Mouse (Mus musculus): Measurements from ENCODE around the gene Sprr2a2. TPM values are rescaled to one million over a fixed set of nuclear protein-coding genes. Genes with fewer than 3 reads are reported as not detected.
"Not testable (repeated sequence)": the region's sequence is repeated elsewhere in the genome, so short reads cannot be mapped to it uniquely, and the experiment has no call there.

Gene Sprr2a2
- polyA plus RNA-seq (2012; ENCODE audit: insufficient read depth, insufficient read length, missing spikeins): not detected in 2 replicates

DNA sequence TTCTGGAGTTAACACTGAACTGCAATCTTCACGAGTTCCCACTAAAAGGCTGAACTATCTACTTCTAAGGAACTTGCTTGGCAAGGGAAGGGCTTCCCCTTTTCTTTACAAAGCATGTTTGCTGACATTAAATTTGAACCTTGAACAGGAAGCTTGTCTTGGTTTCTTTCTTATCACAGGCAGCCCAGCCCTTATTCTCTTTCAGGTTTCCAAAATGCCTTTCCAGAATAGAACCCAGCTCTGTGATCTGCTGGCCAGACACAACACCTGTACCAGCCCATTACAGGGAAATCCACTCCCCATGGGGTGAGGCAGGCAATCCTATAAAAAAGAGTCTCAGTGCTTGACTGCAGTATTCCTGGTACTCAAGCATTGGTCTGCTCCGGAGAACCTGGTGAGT, at the start of gene Sprr2a2, which contains the start of gene Sprr2a1:
Sprr2a2 (plus strand) TSS at position 352 of the 400 bp plus-strand sequence.
Sprr2a1 (plus strand) TSS at position 231 of the 400 bp plus-strand sequence.
- not testable (repeated sequence) for H3K27ac ChIP-seq (ENCODE audit: insufficient read depth, low read depth, low read length); H3K4me1 ChIP-seq (ENCODE audit: control insufficient read depth, insufficient read depth, low read length); H3K4me3 ChIP-seq (ENCODE audit: insufficient read depth, low read length)

GRCm38 (mm10) chr3:92169847-92170246, 45.9 kb upstream of the Sprr2a2 start:
- Histone ChIP-seq H3K4me1 (ENCODE audit: control insufficient read depth, insufficient read depth, low read length) (no peaks in the 10 kb centered on the region), H3K4me3 (ENCODE audit: insufficient read depth, low read length) (no peak overlapping the region), H3K27ac (ENCODE audit: insufficient read depth, low read depth, low read length) (no peak overlapping the region)
- TF ChIP-seq CTCF (IDR thresholded peaks at IDR 0.05; ENCODE audit: low read depth, low read length) (no peak), POLR2A (IDR thresholded peaks at IDR 0.05; ENCODE audit: borderline replicate concordance, low read depth, low read length) (no peak)

DNA sequence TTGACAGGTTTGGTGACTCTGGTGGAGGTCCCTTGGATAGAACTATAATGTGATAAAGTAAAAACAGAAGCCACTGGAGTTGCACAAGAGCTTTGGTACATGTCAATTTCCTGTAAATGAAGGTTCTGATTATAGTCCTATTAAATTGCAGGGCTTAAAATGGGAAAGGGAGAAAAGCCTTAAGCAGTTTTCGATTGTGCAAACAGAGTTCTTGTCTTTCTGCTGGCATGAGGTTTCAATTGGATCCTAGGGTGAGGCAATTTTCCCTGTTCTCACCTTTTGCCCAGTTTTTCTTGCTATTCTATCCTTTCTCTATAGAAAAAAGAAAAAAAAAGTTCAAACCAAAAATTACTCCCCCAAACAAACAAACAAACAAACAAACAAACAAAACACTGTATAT, 38.8 kb upstream of the Sprr2a2 start:
- TF ChIP-seq POLR2A (IDR thresholded peaks at IDR 0.05; ENCODE audit: borderline replicate concordance, low read depth, low read length) (no peak), CTCF (IDR thresholded peaks at IDR 0.05; ENCODE audit: low read depth, low read length) (no peak)
- no peaks in the 10 kb centered on the region for H3K4me1 ChIP-seq (ENCODE audit: control insufficient read depth, insufficient read depth, low read length)
- H3K4me3 ChIP-seq (ENCODE audit: insufficient read depth, low read length): no peak overlapping the region
- no peak overlapping the region for H3K27ac ChIP-seq (ENCODE audit: insufficient read depth, low read depth, low read length)

DNA sequence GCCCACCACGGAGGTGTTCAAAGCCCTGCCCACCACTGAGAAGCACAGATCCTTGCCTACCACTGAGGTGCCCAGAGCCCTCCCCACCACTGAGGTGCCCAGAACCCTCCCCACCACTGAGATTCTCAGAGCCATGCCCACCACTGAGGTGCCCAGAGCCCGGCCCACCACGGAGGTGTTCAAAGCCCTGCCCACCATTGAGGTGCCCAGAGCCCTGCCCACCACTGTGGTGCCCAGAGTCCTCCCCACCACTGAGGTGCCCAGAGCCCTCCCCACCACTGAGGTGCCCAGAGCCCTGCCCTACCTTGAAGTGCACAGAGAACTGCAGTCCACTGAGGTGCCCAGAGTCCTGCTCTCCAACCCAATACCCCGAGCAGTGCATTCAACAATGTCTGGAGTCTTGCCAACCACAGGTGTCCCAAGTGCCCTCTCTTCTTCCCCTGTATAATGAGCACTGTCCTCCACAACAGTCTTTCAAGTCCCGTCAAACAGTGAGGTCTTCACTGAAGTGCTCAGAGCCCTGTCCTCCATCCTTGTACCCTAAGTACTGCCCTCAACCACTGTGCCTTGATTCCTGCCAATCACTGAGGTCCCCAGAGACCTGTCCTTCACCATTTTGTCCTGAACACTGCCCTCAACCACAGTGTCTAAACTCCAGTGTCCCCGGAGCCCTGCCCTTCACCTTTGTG, 20.1 kb upstream of the Sprr2a2 start:
- Histone ChIP-seq H3K27ac (ENCODE audit: insufficient read depth, low read depth, low read length) (no peak overlapping the region), H3K4me3 (ENCODE audit: insufficient read depth, low read length) (no peak overlapping the region), H3K4me1 (ENCODE audit: control insufficient read depth, insufficient read depth, low read length) (no peaks in the 10 kb centered on the region)
- TF ChIP-seq POLR2A (IDR thresholded peaks at IDR 0.05; ENCODE audit: borderline replicate concordance, low read depth, low read length) (no peak), CTCF (IDR thresholded peaks at IDR 0.05; ENCODE audit: low read depth, low read length) (no peak)

GRCm38 (mm10) chr3:92211133-92211925, 4.4 kb upstream of the Sprr2a2 start:
- not testable (repeated sequence) for H3K4me3 ChIP-seq (ENCODE audit: insufficient read depth, low read length); H3K27ac ChIP-seq (ENCODE audit: insufficient read depth, low read depth, low read length)

GRCm38 (mm10) chr3:92212059-92212458, 3.7 kb upstream of the Sprr2a2 start:
- not testable (repeated sequence) for H3K4me1 ChIP-seq (ENCODE audit: control insufficient read depth, insufficient read depth, low read length); H3K4me3 ChIP-seq (ENCODE audit: insufficient read depth, low read length); H3K27ac ChIP-seq (ENCODE audit: insufficient read depth, low read depth, low read length)

More at GRCm38 (mm10) chr3:92211133-92211925, 4.4 kb upstream of the Sprr2a2 start:
- H3K4me1 ChIP-seq (ENCODE audit: control insufficient read depth, insufficient read depth, low read length): not testable (repeated sequence)

- not testable (repeated sequence) for H3K4me3 ChIP-seq (ENCODE audit: insufficient read depth, low read length); H3K27ac ChIP-seq (ENCODE audit: insufficient read depth, low read depth, low read length); H3K4me1 ChIP-seq (ENCODE audit: control insufficient read depth, insufficient read depth, low read length)
Measured at GRCm38 (mm10) chr3:92213651-92214050, 2.1 kb upstream of the Sprr2a2 start.

DNA sequence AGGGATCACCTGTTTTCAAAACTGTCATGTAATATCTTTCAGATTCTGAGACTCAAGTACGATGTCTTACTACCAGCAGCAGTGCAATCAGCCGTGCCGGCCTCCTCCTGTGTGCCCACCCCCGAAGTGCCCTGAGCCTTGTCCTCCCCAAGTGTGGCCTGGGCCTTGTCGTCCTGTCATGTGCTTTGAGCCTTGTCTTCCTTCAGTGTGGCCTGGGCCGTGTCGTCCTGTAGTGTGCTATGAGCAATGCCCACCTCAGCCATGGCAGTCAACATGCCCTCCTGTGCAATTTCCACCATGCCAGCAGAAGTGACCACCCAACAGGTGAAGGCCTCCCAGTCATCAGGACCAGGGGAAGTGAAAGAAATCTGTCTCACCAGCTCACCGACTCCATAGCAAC, 3.3 kb downstream of the Sprr2a2 start:
- not testable (repeated sequence) for H3K27ac ChIP-seq (ENCODE audit: insufficient read depth, low read depth, low read length); H3K4me1 ChIP-seq (ENCODE audit: control insufficient read depth, insufficient read depth, low read length); H3K4me3 ChIP-seq (ENCODE audit: insufficient read depth, low read length)

- not testable (repeated sequence) for H3K4me1 ChIP-seq (ENCODE audit: control insufficient read depth, insufficient read depth, low read length); H3K4me3 ChIP-seq (ENCODE audit: insufficient read depth, low read length); H3K27ac ChIP-seq (ENCODE audit: insufficient read depth, low read depth, low read length)
Measured at GRCm38 (mm10) chr3:92223708-92224107, 8.0 kb downstream of the Sprr2a2 start.

- not testable (repeated sequence) for H3K4me3 ChIP-seq (ENCODE audit: insufficient read depth, low read length); H3K4me1 ChIP-seq (ENCODE audit: control insufficient read depth, insufficient read depth, low read length); H3K27ac ChIP-seq (ENCODE audit: insufficient read depth, low read depth, low read length)
Measured at GRCm38 (mm10) chr3:92227410-92227809, 11.7 kb downstream of the Sprr2a2 start.

DNA sequence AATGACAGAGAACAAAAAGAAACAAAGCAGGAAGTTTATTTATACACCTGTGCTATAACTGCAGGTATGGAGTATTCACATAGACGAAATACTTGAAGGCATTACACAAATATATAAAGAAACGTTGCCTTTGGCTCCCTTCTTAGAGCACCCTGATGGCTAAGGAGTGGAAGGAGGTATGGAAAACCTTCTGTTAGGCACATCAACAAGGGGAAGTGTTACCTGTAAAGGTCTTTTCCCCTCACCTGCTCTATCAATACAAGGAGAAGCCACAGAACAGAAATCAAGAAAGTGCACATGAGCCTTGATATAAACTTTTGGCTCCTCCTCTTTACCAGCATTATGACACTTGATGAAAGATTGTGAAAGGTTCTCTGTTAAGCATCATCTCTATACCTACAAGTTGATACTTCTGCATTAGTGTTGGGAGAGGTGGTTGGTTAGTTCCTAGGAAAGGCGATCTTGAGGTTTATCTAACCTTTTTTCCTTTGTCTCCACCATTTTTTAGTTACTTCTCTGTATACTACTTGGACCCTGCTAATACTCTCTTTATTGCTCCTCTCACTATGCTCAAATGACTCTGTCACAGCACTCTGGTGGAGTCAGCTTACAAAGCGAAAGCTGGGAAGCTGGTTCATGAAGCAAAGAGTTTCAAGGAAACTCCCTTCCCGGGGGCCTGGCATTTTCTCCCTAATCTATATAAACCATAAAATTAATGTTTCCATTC, 20.9 kb downstream of the Sprr2a2 start:
- H3K4me3 ChIP-seq (ENCODE audit: insufficient read depth, low read length); H3K4me1 ChIP-seq (ENCODE audit: control insufficient read depth, insufficient read depth, low read length); H3K27ac ChIP-seq (ENCODE audit: insufficient read depth, low read depth, low read length): not testable (repeated sequence)

- not testable (repeated sequence) for H3K4me1 ChIP-seq (ENCODE audit: control insufficient read depth, insufficient read depth, low read length); H3K27ac ChIP-seq (ENCODE audit: insufficient read depth, low read depth, low read length); H3K4me3 ChIP-seq (ENCODE audit: insufficient read depth, low read length)
Measured at GRCm38 (mm10) chr3:92238736-92239135, 23.0 kb downstream of the Sprr2a2 start.

DNA sequence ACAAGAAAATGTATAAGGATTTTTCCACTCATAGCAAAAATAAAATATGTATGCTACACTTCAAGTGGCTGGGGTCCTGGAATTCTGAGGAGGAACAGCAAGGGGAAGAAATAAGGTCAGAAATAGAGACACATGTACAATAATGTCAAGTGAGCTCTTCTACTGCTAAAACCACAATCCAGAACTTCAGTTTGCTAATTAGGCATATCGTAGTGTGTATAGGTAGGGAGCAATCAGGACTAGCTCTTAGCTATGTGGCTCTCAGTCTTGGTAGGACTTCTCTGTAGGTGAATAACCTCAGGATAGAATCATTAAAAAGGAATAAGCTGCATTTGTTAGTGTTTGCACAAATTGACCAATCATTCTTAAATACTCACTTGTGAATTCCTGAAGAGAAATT, 23.5 kb downstream of the Sprr2a2 start:
- H3K4me1 ChIP-seq (ENCODE audit: control insufficient read depth, insufficient read depth, low read length); H3K4me3 ChIP-seq (ENCODE audit: insufficient read depth, low read length); H3K27ac ChIP-seq (ENCODE audit: insufficient read depth, low read depth, low read length): not testable (repeated sequence)

- H3K4me3 ChIP-seq (ENCODE audit: insufficient read depth, low read length); H3K27ac ChIP-seq (ENCODE audit: insufficient read depth, low read depth, low read length); H3K4me1 ChIP-seq (ENCODE audit: control insufficient read depth, insufficient read depth, low read length): not testable (repeated sequence)
Measured at GRCm38 (mm10) chr3:92244833-92245232, 29.1 kb downstream of the Sprr2a2 start.

GRCm38 (mm10) chr3:92246245-92246644, 30.5 kb downstream of the Sprr2a2 start:
- H3K4me1 ChIP-seq (ENCODE audit: control insufficient read depth, insufficient read depth, low read length); H3K27ac ChIP-seq (ENCODE audit: insufficient read depth, low read depth, low read length); H3K4me3 ChIP-seq (ENCODE audit: insufficient read depth, low read length): not testable (repeated sequence)
